ENCODE assay signal across 31 mouse cellular contexts in genomic region chr7:73091758-73092157, GRCm38 (mm10).
"Had no signal": no experiment of that assay in that cellular context is flagged by ENCODE, and none has a peak within 500 bp of the region (broad histone marks: within the 10 kb centered on the region; RNA-seq: fewer than 3 reads in every experiment).

No protein-coding gene starts in this region.

- H3K4me1 ChIP-seq: heart, embryonic 10.5 days; heart, embryonic 12.5 days; heart, embryonic 13.5 days; heart, embryonic 15.5 days; hindbrain, embryonic 10.5 days; hindbrain, embryonic 12.5 days; hindbrain, embryonic 15.5 days; intestine, embryonic 15.5 days had no signal

- H3K9ac ChIP-seq: heart, embryonic 12.5 days; heart, embryonic 13.5 days; heart, embryonic 15.5 days; hindbrain, embryonic 12.5 days; hindbrain, embryonic 13.5 days; hindbrain, embryonic 14.5 days; hindbrain, embryonic 15.5 days; intestine, embryonic 15.5 days had no signal

- H3K36me3 ChIP-seq: heart, embryonic 10.5 days; heart, embryonic 12.5 days; heart, embryonic 13.5 days; heart, embryonic 15.5 days; hindbrain, embryonic 10.5 days; hindbrain, embryonic 12.5 days; hindbrain, embryonic 13.5 days; hindbrain, embryonic 15.5 days; intestine, embryonic 15.5 days had no signal

- H3K27ac ChIP-seq: heart, embryonic 10.5 days; heart, embryonic 13.5 days; heart, embryonic 15.5 days; hindbrain, embryonic 10.5 days; hindbrain, embryonic 12.5 days; hindbrain, embryonic 13.5 days; hindbrain, embryonic 14.5 days; hindbrain, embryonic 15.5 days; hindbrain, postnatal 0 days; intestine, embryonic 15.5 days; kidney, postnatal 0 days; layer of hippocampus, adult 2 months; left cerebral cortex, adult 2 months had no signal

- ATAC-seq: hindbrain, embryonic 16.5 days; hindbrain, postnatal 0 days; inflammation-experienced regulatory T-cells, adult 6 months; intestine, embryonic 15.5 days; intestine, embryonic 16.5 days; intestine, postnatal 0 days had no signal

- H3K4me2 ChIP-seq: heart, embryonic 11.5 days; heart, embryonic 12.5 days; heart, embryonic 13.5 days; heart, embryonic 15.5 days; hindbrain, embryonic 12.5 days; hindbrain, embryonic 13.5 days; hindbrain, embryonic 14.5 days; hindbrain, embryonic 15.5 days; intestine, embryonic 15.5 days had no signal

- H3K27me3 ChIP-seq: heart, embryonic 15.5 days; hindbrain, embryonic 12.5 days; hindbrain, embryonic 13.5 days; hindbrain, embryonic 15.5 days; intestine, embryonic 15.5 days had no signal

- H3K9me3 ChIP-seq: heart, embryonic 10.5 days; heart, embryonic 12.5 days; heart, embryonic 13.5 days; heart, embryonic 15.5 days; hindbrain, embryonic 10.5 days; hindbrain, embryonic 12.5 days; hindbrain, embryonic 13.5 days; hindbrain, embryonic 15.5 days; intestine, embryonic 15.5 days had no signal

- DNase-seq: heart, postnatal 10 days; heart, postnatal 14 days; heart, postnatal 36 days; heart, postnatal 4 days; kidney, adult 18-20 months; kidney, adult 9 months; kidney, postnatal 10 days; kidney, postnatal 25 days; kidney, postnatal 36 days; kidney, postnatal 4 days; layer of hippocampus, adult 9-11 months; layer of hippocampus, postnatal 36 days had no signal

- H3K4me3 ChIP-seq: heart, embryonic 10.5 days; heart, embryonic 12.5 days; heart, embryonic 13.5 days; heart, embryonic 15.5 days; hindbrain, embryonic 10.5 days; hindbrain, embryonic 12.5 days; hindbrain, embryonic 13.5 days; hindbrain, embryonic 15.5 days; intestine, embryonic 15.5 days; layer of hippocampus, adult 2 months; left cerebral cortex, adult 2 months had no signal
